Mouse (Mus musculus) right cerebral cortex, postnatal 25 days (tissue): ENCODE data around the gene Sap30.
"Not testable (repeated sequence)": the region's sequence is repeated elsewhere in the genome, so short reads cannot be mapped to it uniquely, and the experiment has no call there.

Source experiments
- DNase-seq: peaks from one replicate; pipeline ENCODE4 v3.0.0; 2022

Gene Sap30

DNA sequence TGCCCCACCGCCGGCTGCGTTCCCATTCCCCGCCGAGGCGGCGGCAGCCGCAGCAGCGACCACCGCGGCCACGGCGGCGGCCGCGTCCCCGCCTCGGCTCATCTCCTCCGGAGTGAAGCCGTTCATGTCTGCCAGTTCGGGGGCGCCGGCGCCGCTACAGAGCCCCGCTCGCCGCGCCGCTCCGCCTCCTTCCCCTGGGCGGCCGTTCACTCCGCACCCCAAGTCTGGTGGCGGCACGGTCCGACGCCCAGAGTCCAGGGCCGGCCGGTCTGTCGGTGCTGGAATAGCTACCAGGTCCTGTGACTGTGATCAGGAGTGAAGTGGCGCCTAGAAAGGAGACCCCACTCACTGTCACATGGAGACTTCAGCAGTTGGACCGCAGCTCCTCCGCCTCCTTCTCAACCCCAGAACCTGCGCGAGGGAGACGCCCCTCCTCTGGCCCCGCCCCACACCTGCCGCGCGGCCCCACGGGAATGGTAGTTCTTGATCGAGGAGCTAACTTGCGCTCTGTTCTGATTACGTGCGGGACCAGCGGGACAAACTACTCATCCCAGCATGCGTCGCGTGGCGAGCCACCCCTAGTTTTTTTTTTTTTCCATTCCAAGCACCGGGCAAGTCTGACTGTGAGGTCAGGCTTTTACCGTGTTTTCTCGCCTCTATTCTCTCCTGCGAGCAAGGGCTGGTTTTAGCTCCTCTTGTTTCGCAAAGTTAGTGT lies at the start of gene Sap30:
Gene Sap30, minus strand, starts transcription at position 420 of the 715 bp plus-strand sequence.
- peak; percentile 99 for DNase-seq

- DNase-seq, result no peak
Observed at GRCm38 (mm10) chr8:57536167-57536566, 48.5 kb upstream of the Sap30 start.

DNA sequence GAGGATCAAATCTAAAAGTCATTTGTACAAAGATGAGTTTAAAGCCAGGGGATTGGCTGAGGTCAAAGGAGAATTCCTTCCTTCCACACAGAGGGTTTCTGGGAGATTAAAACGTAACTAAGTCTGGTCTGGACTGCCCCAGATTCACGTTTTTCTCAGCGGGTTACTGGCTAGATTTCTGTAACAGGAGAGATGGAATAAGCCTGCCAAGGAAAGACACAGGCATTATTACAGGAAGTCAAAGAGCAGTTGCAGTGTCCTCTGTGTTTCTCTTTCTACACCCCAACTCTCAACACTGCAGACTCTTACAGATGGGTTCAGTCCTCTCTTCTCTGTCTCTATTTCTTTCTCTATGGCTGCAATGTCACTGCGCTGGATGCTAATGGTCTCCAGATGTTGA lies 46.8 kb upstream of the Sap30 start:
- DNase-seq, result no peak

- no peak for DNase-seq
Observed at GRCm38 (mm10) chr8:57533106-57533505, 45.4 kb upstream of the Sap30 start.

- no peak for DNase-seq
Observed at GRCm38 (mm10) chr8:57532223-57532622, 44.6 kb upstream of the Sap30 start.

DNA sequence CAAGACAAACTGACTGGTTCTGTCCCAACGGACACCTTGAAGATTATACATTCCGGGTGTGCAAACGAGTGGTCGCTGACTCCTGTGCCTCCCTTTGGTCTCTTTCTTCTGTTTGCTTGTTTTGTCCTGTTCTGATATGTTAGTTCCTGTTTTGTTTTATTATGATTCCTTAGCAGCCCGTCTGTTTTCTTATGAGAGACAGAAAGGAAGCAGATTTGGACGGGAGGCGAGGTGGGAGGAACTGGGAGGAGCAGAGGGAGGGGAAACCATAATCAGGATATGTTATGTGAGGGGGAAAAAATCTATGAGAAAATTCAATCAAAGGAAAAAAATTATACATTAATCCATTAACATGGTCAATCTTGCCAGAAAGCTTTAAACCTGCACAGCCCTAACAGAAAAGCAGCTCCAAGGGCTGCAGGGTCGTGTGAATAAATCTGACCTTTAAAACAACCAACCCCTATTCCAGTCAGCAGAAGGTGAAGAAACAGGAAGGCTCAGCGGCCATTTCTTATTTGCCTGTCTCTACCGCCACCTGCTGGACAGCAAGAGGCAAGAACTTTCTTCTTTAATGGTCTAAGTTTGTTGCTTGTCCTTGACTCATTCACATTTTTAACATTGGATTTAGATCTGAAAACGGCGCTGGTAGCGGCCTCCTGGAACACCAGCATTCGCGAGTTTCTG lies 43.1 kb upstream of the Sap30 start:
- peak; percentile 69 for DNase-seq

- DNase-seq, result no peak
Observed at GRCm38 (mm10) chr8:57530238-57530637, 42.6 kb upstream of the Sap30 start.

DNA sequence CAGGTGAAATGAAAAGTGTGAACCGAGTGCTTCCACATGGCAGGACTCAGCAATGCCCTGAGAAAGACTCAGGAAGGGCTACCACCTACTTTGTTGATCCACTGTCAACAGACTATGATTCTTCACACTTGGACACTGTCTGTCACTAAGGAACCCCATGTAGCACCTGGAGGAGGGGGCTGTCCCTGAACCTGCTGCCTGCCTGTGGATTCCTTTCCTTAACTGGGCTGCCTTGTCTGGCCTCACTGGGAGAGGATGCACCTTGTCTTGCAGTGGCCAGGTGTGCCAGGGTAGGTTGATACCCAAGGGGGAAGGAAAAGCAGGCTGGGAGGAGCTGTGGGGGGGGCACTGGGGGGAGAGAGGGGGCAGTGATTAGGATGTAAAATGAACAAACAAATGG lies 40.4 kb upstream of the Sap30 start:
- DNase-seq, result no peak

DNA sequence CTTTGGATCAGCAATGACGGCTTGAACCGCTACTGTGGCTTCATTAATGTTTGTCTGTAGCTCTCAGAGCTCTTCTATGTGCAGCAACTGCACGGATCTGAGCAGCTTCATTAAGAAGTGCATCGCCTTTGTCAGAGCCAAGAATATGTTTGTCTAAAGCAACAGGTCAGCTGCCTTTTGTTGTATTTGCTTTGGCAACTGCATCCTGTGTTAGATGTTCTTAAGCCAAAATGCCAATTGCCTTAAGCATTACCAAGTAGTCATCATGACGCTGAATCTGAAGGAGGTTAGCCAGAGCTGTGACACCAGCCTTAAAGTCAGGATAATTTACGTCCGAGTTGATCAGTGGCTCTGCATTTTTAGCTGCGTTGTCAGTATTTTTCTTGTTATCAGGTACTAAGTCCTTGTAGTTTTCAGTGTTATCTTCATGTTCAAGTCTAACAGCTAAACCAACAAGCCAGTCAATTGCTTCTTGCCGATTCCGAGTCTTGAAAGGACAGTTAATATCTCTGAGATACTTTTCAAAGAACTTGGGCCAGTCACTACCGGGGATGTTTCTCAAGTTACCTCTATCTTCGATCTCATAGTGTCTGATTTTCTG lies 32.6 kb upstream of the Sap30 start:
- DNase-seq, result no peak

- DNase-seq, result no peak
Observed at GRCm38 (mm10) chr8:57517723-57518122, 30.1 kb upstream of the Sap30 start.

DNA sequence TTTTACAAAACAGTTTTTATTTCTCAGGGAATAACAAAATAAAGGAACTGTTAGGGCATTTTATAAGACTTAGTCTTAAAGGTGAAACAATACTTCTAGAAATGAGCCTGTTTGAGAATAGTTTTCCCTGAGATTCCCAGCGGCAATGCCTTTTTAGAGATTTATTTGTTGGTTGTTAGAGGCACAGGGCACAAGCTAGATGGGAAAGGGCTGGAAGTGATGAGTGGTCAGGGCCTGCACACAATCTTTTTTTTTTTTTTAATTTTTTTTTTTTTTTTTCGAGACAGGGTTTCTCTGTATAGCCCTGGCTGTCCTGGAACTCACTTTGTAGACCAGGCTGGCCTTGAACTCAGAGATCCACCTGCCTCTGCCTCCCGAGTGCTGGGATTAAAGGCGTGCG lies 29.0 kb upstream of the Sap30 start:
- not testable (repeated sequence) for DNase-seq

GRCm38 (mm10) chr8:57513178-57513661 lies 25.6 kb upstream of the Sap30 start:
- DNase-seq, result not testable (repeated sequence)

- no peak for DNase-seq
Observed at GRCm38 (mm10) chr8:57512141-57513056, 24.7 kb upstream of the Sap30 start.

GRCm38 (mm10) chr8:57511316-57512118 lies 23.9 kb upstream of the Sap30 start, which contains the start of gene Hmgb2:
Gene Hmgb2 (plus strand): TSS chr8:57511907.
- peak; percentile 99 for DNase-seq

DNA sequence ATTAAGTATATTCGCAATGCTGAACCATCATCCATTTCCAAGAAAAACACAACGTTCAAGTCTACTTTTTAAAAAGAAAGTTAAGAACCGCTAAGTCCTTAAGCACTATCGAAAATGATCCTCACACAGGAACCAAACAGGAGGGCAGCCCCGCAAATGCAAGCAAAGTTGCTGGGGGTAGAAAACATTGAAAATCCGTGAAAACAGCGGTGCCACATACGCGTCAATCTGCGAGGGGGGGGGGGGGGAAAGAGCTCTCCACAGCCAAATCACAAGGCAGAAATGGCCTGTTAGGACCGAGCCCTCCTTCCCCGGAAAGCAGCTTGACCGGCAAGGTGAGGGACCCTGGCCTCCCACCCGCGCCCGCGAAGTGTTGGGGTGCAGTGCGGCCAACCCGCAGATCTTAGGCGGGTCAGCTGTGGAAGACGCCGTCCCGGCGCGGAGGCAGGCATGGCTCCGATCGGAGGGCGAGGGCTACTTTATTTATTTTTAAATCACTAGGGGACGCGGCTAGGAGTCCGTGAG lies 23.2 kb upstream of the Sap30 start:
- DNase-seq, result no peak

DNA sequence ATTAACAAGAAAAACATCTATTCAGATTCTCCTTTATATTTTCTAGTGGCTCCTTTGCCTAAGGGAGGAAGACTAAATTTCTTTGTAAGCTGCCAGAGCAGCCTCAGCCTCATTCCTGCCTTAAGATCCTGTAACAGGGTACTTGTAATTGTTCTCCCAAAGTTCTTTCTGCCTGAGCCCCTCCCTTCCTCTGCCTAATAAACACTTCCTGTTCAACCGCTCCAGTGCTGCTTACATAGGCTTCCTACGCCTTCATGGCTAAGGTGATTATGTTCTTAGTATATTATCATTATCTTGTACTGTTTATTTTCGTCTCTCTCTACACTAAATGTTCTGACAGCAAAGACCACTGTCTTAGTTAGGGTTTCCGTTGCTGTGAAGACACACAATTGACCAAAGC lies 21.0 kb upstream of the Sap30 start:
- DNase-seq, result no peak

DNA sequence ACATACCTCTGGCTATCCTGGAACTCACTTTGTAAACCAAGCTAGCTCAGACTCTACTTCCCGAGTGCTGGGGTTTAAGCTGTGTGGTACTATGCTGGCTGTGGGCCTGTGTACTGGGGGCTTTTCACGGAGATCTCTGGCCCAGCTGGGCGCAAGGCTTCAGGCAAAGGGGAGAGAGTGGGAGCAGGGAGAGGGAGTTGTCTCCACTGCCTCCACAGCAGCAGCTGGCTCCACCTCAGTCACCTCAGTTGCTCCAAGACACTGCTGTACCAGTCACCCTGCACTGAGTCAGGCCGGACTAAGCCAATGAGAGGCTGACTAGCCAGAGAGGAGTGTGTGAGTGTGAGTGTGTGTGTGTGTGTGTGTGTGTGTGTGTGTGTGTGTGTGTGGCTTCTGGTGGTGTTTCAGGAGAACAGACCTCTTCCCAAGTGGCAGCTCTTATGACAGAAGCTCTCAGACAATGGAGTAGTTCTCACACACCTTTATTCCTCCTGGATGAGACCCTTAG lies 19.9 kb upstream of the Sap30 start:
- DNase-seq, result no peak

DNA sequence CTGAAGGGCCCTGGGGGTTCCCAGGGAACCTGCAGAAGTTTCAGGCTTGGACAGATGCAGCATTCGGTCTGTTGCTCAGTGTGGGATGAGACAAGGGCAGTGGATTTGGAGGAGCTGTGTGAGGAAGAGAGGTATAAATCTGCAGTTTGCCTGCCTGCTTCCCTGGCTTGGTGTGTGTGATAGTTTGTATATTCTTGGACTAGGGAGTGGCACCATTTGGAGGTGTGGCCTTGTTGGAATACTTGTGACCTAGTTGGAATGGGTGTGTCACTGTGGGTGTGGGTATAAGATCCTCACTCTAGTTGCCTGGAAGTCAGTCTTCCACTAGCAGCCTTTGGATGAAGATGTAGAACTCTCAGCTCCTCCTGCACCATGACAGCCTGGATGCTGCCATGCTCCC lies 17.8 kb upstream of the Sap30 start:
- not testable (repeated sequence) for DNase-seq

- peak; percentile 33 for DNase-seq
Observed at GRCm38 (mm10) chr8:57503641-57504040, 16.0 kb upstream of the Sap30 start.

DNA sequence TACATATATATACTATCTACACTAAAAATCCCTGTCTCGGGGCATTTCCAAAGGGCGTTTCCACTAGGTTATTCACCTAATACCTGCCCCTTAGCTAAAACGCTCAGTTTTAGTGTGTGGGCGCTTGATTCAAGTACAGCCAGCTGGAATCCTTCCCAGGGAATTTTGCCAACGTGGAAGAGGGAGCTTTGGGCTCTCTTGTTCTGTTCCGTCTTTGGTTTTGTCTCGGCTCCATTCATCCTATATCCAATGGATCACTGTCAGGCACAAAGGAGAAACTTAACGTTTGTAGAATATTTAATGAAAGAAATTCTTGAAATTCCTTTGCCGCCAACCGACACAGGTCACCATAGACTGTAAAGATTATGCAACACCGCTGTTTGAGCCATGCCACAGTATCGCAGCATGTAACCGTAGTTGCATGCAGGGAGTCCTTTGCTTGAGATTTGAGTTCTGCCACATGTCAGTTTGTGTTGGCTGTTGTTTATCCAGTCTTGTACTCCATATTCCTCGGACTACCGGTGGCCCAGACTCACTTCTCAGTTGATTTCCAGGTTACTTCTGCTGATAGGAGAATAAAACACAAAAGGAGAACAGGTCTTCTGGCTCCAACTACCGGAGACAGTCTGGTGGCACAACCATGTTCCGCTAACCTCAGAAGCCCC lies 11.3 kb upstream of the Sap30 start:
- DNase-seq, result no peak

- DNase-seq, result no peak
Observed at GRCm38 (mm10) chr8:57498494-57498846, 10.8 kb upstream of the Sap30 start.
